Mouse (Mus musculus): ENCODE data around the gene Adgrl2. TPM values are rescaled to one million over a fixed set of nuclear protein-coding genes. Genes with fewer than 3 reads are reported as not detected.

Gene Adgrl2
- polyA plus RNA-seq, 1 experiment: 90.3 TPM

GRCm38 (mm10) chr3:148981776-148982175 lies 8.6 kb downstream of the Adgrl2 start:
- H3K4me3 ChIP-seq (ENCODE audit: insufficient read depth, low read length): no peak overlapping the region
- TF ChIP-seq CTCF (IDR thresholded peaks at IDR 0.05; ENCODE audit: extremely low read depth, insufficient read depth, low read length): no peak
- no peak for TF ChIP-seq POLR2A (IDR thresholded peaks at IDR 0.05; ENCODE audit: extremely low read depth, insufficient read depth, low read length)
- no peak overlapping the region for H3K27ac ChIP-seq (ENCODE audit: insufficient read depth, low read length)
- H3K4me1 ChIP-seq (ENCODE audit: control insufficient read depth, insufficient read depth, low read length): peaks cover 6% of the 10 kb centered on the region; the same call in 1 of the 2 replicates

- H3K4me1 ChIP-seq (ENCODE audit: control insufficient read depth, insufficient read depth, low read length): peaks cover 5% of the 10 kb centered on the region; the same call in 1 of the 2 replicates
- TF ChIP-seq CTCF (IDR thresholded peaks at IDR 0.05; ENCODE audit: extremely low read depth, insufficient read depth, low read length): peak; percentile 34; the same call in 1 of the 2 replicates
- no peak for TF ChIP-seq POLR2A (IDR thresholded peaks at IDR 0.05; ENCODE audit: extremely low read depth, insufficient read depth, low read length)
- no peak overlapping the region for H3K27ac ChIP-seq (ENCODE audit: insufficient read depth, low read length)
- H3K4me3 ChIP-seq (ENCODE audit: insufficient read depth, low read length): no peak overlapping the region; the same call in 1 of the 2 replicates
These were observed 11.8 kb downstream of the Adgrl2 start for GRCm38 (mm10) chr3:148978541-148978940.

GRCm38 (mm10) chr3:148977838-148978237 lies 12.5 kb downstream of the Adgrl2 start:
- Histone ChIP-seq H3K4me3 (ENCODE audit: insufficient read depth, low read length) (peak overlapping the region; percentile 31), H3K4me1 (ENCODE audit: control insufficient read depth, insufficient read depth, low read length) (peaks cover 5% of the 10 kb centered on the region; the same call in 1 of the 2 replicates), H3K27ac (ENCODE audit: insufficient read depth, low read length) (no peak overlapping the region)
- TF ChIP-seq POLR2A (IDR thresholded peaks at IDR 0.05; ENCODE audit: extremely low read depth, insufficient read depth, low read length): no peak
- no peak for TF ChIP-seq CTCF (IDR thresholded peaks at IDR 0.05; ENCODE audit: extremely low read depth, insufficient read depth, low read length)

- Histone ChIP-seq H3K4me3 (ENCODE audit: insufficient read depth, low read length) (peak overlapping the region; percentile 31), H3K27ac (ENCODE audit: insufficient read depth, low read length) (no peak overlapping the region), H3K4me1 (ENCODE audit: control insufficient read depth, insufficient read depth, low read length) (peaks cover 5% of the 10 kb centered on the region; the same call in 1 of the 2 replicates)
- TF ChIP-seq CTCF (IDR thresholded peaks at IDR 0.05; ENCODE audit: extremely low read depth, insufficient read depth, low read length): no peak
- no peak for TF ChIP-seq POLR2A (IDR thresholded peaks at IDR 0.05; ENCODE audit: extremely low read depth, insufficient read depth, low read length)
These were observed 13.2 kb downstream of the Adgrl2 start for GRCm38 (mm10) chr3:148977124-148977529.

- TF ChIP-seq CTCF (IDR thresholded peaks at IDR 0.05; ENCODE audit: extremely low read depth, insufficient read depth, low read length): no peak
- no peak for TF ChIP-seq POLR2A (IDR thresholded peaks at IDR 0.05; ENCODE audit: extremely low read depth, insufficient read depth, low read length)
- H3K27ac ChIP-seq (ENCODE audit: insufficient read depth, low read length): no peak overlapping the region
These were observed 18.3 kb downstream of the Adgrl2 start for GRCm38 (mm10) chr3:148971893-148972596.

GRCm38 (mm10) chr3:148964991-148965605 lies 25.3 kb downstream of the Adgrl2 start:
- Histone ChIP-seq H3K4me3 (ENCODE audit: insufficient read depth, low read length) (no peak overlapping the region), H3K4me1 (ENCODE audit: control insufficient read depth, insufficient read depth, low read length) (peaks cover 3% of the 10 kb centered on the region), H3K27ac (ENCODE audit: insufficient read depth, low read length) (no peak overlapping the region)
- TF ChIP-seq POLR2A (IDR thresholded peaks at IDR 0.05; ENCODE audit: extremely low read depth, insufficient read depth, low read length) (no peak), CTCF (IDR thresholded peaks at IDR 0.05; ENCODE audit: extremely low read depth, insufficient read depth, low read length) (no peak)

More at GRCm38 (mm10) chr3:148971893-148972596, 18.3 kb downstream of the Adgrl2 start:
- Histone ChIP-seq H3K4me1 (ENCODE audit: control insufficient read depth, insufficient read depth, low read length) (no peaks in the 10 kb centered on the region), H3K4me3 (ENCODE audit: insufficient read depth, low read length) (no peak overlapping the region)

GRCm38 (mm10) chr3:148963381-148964044 lies 26.8 kb downstream of the Adgrl2 start:
- Histone ChIP-seq H3K4me3 (ENCODE audit: insufficient read depth, low read length) (no peak overlapping the region), H3K27ac (ENCODE audit: insufficient read depth, low read length) (no peak overlapping the region), H3K4me1 (ENCODE audit: control insufficient read depth, insufficient read depth, low read length) (peaks cover 3% of the 10 kb centered on the region)
- TF ChIP-seq POLR2A (IDR thresholded peaks at IDR 0.05; ENCODE audit: extremely low read depth, insufficient read depth, low read length) (no peak), CTCF (IDR thresholded peaks at IDR 0.05; ENCODE audit: extremely low read depth, insufficient read depth, low read length) (no peak)

- Histone ChIP-seq H3K4me1 (ENCODE audit: control insufficient read depth, insufficient read depth, low read length) (peaks cover 3% of the 10 kb centered on the region), H3K4me3 (ENCODE audit: insufficient read depth, low read length) (no peak overlapping the region), H3K27ac (ENCODE audit: insufficient read depth, low read length) (no peak overlapping the region)
- no peak for TF ChIP-seq POLR2A (IDR thresholded peaks at IDR 0.05; ENCODE audit: extremely low read depth, insufficient read depth, low read length)
- TF ChIP-seq CTCF (IDR thresholded peaks at IDR 0.05; ENCODE audit: extremely low read depth, insufficient read depth, low read length): no peak
These were observed 28.7 kb downstream of the Adgrl2 start for GRCm38 (mm10) chr3:148961611-148962010.

- Histone ChIP-seq H3K27ac (ENCODE audit: insufficient read depth, low read length) (no peak overlapping the region), H3K4me1 (ENCODE audit: control insufficient read depth, insufficient read depth, low read length) (peaks cover 3% of the 10 kb centered on the region), H3K4me3 (ENCODE audit: insufficient read depth, low read length) (no peak overlapping the region)
- TF ChIP-seq POLR2A (IDR thresholded peaks at IDR 0.05; ENCODE audit: extremely low read depth, insufficient read depth, low read length): no peak
- TF ChIP-seq CTCF (IDR thresholded peaks at IDR 0.05; ENCODE audit: extremely low read depth, insufficient read depth, low read length): no peak
These were observed 29.5 kb downstream of the Adgrl2 start for GRCm38 (mm10) chr3:148960751-148961289.

Data from cortical plate, adult 2 months (tissue).